Mouse (Mus musculus) right cerebral cortex, postnatal 10 days (tissue): ENCODE results near the gene Tex10.
A peak's percentile ranks its signal among the peaks of the same experiment; 100 is the strongest.
"Not testable (repeated sequence)": the region's sequence is repeated elsewhere in the genome, so short reads cannot be mapped to it uniquely, and the experiment has no call there.

Experiments used
- DNase-seq, 2 experiments: peaks; one replicate each; pipeline ENCODE4 v3.0.0; 2021; ENCODE audit warnings: low spot score in 2 of 2

Gene Tex10

GRCm38 (mm10) chr4:48405724-48406491, 67.4 kb downstream of the Tex10 start:
- DNase-seq: not testable (repeated sequence)

GRCm38 (mm10) chr4:48403066-48403640, 70.1 kb downstream of the Tex10 start:
- DNase-seq: no peak

GRCm38 (mm10) chr4:48396949-48397348, 76.3 kb downstream of the Tex10 start:
- no peak for DNase-seq

GRCm38 (mm10) chr4:48382506-48382905, 90.8 kb downstream of the Tex10 start:
- no peak for DNase-seq

GRCm38 (mm10) chr4:48380940-48381339, 92.3 kb downstream of the Tex10 start:
- DNase-seq: peak; percentile 82 to 89
